Comparison of ENCODE assay signal across 8 mouse cellular contexts in genomic region chr17:85645718-85646665, GRCm38 (mm10). TPM values are rescaled to one million over a fixed set of nuclear protein-coding genes. Genes with fewer than 3 reads are reported as not detected.
DNase-seq lines count a peak whose midpoint lies in the region; ATAC-seq and TF ChIP-seq lines count a peak whose summit lies in the region.

No protein-coding gene starts in this region.

- no peaks in the 10 kb centered on the region for H3K36me3 ChIP-seq in E14TG2a.4 (ENCODE audit: insufficient read depth, low read length)
- H3K36me3 ChIP-seq in heart, embryonic 11.5 days (ENCODE audit: control insufficient read depth, insufficient read depth, low read length), result no peaks in the 10 kb centered on the region
- H3K36me3 ChIP-seq in kidney, embryonic 15.5 days, result no peaks in the 10 kb centered on the region

- H3K27ac ChIP-seq in heart, embryonic 11.5 days (ENCODE audit: low read depth, low read length), result no peak overlapping the region
- H3K27ac ChIP-seq in kidney, embryonic 15.5 days, result no peak overlapping the region

- peaks cover 83% of the 10 kb centered on the region for H3K27me3 ChIP-seq in E14TG2a.4 (ENCODE audit: insufficient read depth, low read length)
- H3K27me3 ChIP-seq in heart, embryonic 11.5 days (ENCODE audit: control insufficient read depth, insufficient read depth, low read length), result peaks cover 66% of the 10 kb centered on the region
- peaks cover 65% of the 10 kb centered on the region for H3K27me3 ChIP-seq in kidney, embryonic 15.5 days

- DNase-seq in frontal cortex, postnatal 36 days (ENCODE audit: low spot score in 2 of 2), result no peak
- DNase-seq in thymus, postnatal 4 days, result peak; percentile 61

- peak overlapping the region; percentile 74 for H3K4me2 ChIP-seq in heart, embryonic 11.5 days
- peak overlapping the region; percentile 69 for H3K4me2 ChIP-seq in kidney, embryonic 15.5 days

- TF ChIP-seq CTCF in E14TG2a.4 (conservative IDR thresholded peaks at IDR 0.05; ENCODE audit: low read length), result peak; percentile 23; the same call in 1 of the 2 replicates

- peak overlapping the region; percentile 57 for H3K4me3 ChIP-seq in E14TG2a.4 (replicated peaks; ENCODE audit: low read length)
- H3K4me3 ChIP-seq in heart, embryonic 11.5 days (ENCODE audit: low read depth, low read length), result peak overlapping the region; percentile 38
- peak overlapping the region; percentile 41 for H3K4me3 ChIP-seq in kidney, embryonic 15.5 days (replicated peaks)

- peak overlapping the region; percentile 34; the same call in 1 of the 2 replicates for H3K9ac ChIP-seq in heart, embryonic 11.5 days (ENCODE audit: low read depth, low read length)
- 0 out of 2 replicates have a peak overlapping the region, but pooled peaks have one; percentile 1 for H3K9ac ChIP-seq in kidney, embryonic 15.5 days

- peak; percentile 34 for ATAC-seq in frontal cortex, adult (ENCODE audit: low TSS enrichment)
- peak; percentile 91 for ATAC-seq in common myeloid progenitor, adult 5-6 weeks (replicated peaks; ENCODE audit: low read depth, poor library complexity, severe bottlenecking)
- no peak for ATAC-seq in heart, embryonic 11.5 days (replicated peaks; ENCODE audit: insufficient number of reproducible peaks, low FRiP score, low TSS enrichment)
- peak; percentile 87 for ATAC-seq in kidney, embryonic 15.5 days (replicated peaks; ENCODE audit: low FRiP score)
- ATAC-seq in megakaryocyte progenitor cell, adult 5-6 weeks (replicated peaks; ENCODE audit: poor library complexity), result peak; percentile 87

- H3K4me1 ChIP-seq in E14TG2a.4 (replicated peaks; ENCODE audit: low read depth, low read length), result peaks cover 22% of the 10 kb centered on the region
- peaks cover 8% of the 10 kb centered on the region for H3K4me1 ChIP-seq in heart, embryonic 11.5 days (ENCODE audit: control insufficient read depth, insufficient read depth, low read length)
- peaks cover 15% of the 10 kb centered on the region for H3K4me1 ChIP-seq in kidney, embryonic 15.5 days

- 2% methylated on average over 36 of the region's 36 CpGs for WGBS in heart, embryonic 11.5 days (ENCODE audit: insufficient replicate concordance)
- WGBS in kidney, embryonic 15.5 days, result 4% methylated on average over 36 of the region's 36 CpGs

- H3K9me3 ChIP-seq in E14TG2a.4 (ENCODE audit: low read length), result no peaks in the 10 kb centered on the region; the same call in 1 of the 2 replicates
- H3K9me3 ChIP-seq in heart, embryonic 11.5 days (replicated peaks; ENCODE audit: control insufficient read depth, low read length), result no peaks in the 10 kb centered on the region
- no peaks in the 10 kb centered on the region for H3K9me3 ChIP-seq in kidney, embryonic 15.5 days (replicated peaks)

RNA-seq across cellular contexts. Expression of gene Six3, which starts 32.6 kb away (rescaled TPM):
- not detected in 2 replicates for total RNA-seq in common myeloid progenitor, adult 5-6 weeks (2017)
- not detected in 2 replicates for polyA plus RNA-seq in heart, embryonic 11.5 days (2014; fragmentation: Nextera tagmentation; extraction: Ambion mirVana)
- not detected in 2 replicates for polyA plus RNA-seq in kidney, embryonic 15.5 days (2015; fragmentation: Nextera tagmentation; extraction: Ambion mirVana)
- total RNA-seq in megakaryocyte progenitor cell, adult 5-6 weeks (2015), result not detected in 2 replicates
- total RNA-seq in megakaryocyte progenitor cell, adult 5-6 weeks (2017), result not detected in 2 replicates

RNA-seq across cellular contexts. Expression of gene Six2, which starts 42.1 kb away (rescaled TPM):
- total RNA-seq in common myeloid progenitor, adult 5-6 weeks (2017), result not detected in 2 replicates
- polyA plus RNA-seq in heart, embryonic 11.5 days (2014; fragmentation: Nextera tagmentation; extraction: Ambion mirVana), result 1.5 and 2.1 TPM in 2 replicates
- 16.9 and 18.9 TPM in 2 replicates for polyA plus RNA-seq in kidney, embryonic 15.5 days (2015; fragmentation: Nextera tagmentation; extraction: Ambion mirVana)
- total RNA-seq in megakaryocyte progenitor cell, adult 5-6 weeks (2015), result not detected in 2 replicates
- total RNA-seq in megakaryocyte progenitor cell, adult 5-6 weeks (2017), result not detected in 2 replicates
